Mouse (Mus musculus) adrenal gland, adult 8-10 months (tissue): Measurements from ENCODE around the gene Gm5796. TPM values are rescaled to one million over a fixed set of nuclear protein-coding genes. Genes with fewer than 3 reads are reported as not detected.
"Not testable (repeated sequence)": the region's sequence is repeated elsewhere in the genome, so short reads cannot be mapped to it uniquely, and the experiment has no call there.

Experiments
- DNase-seq: peaks from one replicate; pipeline ENCODE4 v3.0.0; 2022
- total RNA-seq, 4 experiments: library from RNA; stranded (reverse); gene quantifications; 2 replicates each; pipeline ENCODE4 v1.2.4; 2022

Gene Gm5796
- under 1 TPM in 2 of 4 experiments, not detected in 2; 0.34 to 0.48 TPM for total RNA-seq

DNA sequence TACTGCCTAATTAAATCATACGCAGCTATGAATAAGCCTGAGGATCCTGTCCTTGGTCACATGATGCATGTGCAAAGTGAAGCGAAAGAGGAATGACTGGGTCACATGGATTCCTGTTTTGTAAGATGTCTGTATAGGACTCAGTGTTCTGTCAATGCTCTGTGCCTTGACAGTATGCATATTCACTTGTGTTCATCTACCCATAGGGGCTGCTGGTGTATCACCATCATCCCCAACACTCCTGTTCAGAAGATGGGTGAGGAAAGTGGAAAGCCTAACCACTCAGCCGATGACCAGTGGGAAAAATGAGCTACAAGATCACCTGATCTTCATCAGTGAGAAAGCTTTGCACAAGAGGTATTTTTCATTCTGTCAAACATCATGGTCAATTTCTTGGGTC lies at the start of gene Gm5796:
Gene Gm5796, plus strand, starts transcription at position 301 of the 400 bp plus-strand sequence.
- DNase-seq = not testable (repeated sequence)

DNA sequence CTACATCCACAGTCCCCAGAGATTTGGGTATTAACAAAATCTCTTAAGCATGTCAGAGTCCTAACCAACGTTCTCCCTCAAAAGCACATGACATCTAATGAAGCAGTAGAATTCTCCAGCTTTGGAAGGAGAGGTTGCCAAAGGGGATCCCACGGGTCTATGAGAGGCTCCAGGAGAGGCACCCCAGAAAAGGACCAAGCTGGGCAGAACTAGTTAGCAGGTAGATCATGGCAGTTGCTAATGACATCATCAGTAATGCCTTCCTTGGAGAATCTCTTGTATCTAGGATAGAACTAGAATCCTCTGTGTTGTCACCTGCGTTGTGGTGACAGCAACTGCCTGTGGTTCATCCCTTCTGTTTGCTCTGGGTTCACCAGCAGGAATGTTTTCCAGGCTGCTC lies 25.6 kb upstream of the Gm5796 start, which contains the start of gene Gm3099:
Gene Gm3099, plus strand, starts transcription at position 301 of the 400 bp plus-strand sequence.
- DNase-seq = not testable (repeated sequence)

DNA sequence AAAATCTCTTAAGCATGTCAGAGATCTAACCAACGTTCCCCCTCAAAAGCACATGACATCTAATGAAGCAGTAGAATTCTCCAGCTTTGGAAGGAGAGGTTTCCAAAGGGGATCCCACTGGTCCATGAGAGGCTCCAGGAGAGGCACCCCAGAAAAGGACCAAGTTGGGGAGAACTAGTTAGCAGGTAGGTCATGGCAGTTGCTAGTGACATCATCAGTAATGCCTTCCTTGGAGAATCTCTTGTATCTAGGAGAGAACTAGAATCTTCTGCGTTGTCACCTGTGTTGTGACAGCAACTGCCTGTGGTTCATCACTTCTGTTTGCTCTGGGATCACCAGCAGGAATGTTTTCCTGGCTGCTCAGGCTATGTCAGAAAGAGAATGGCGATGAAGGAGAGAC lies 60.1 kb downstream of the Gm5796 start, which contains the start of gene Gm3115:
Gene Gm3115, plus strand, starts transcription at position 301 of the 400 bp plus-strand sequence.
- DNase-seq = not testable (repeated sequence)

Other genes starting within 250 kb of the Gm5796 start
- gene Gm3002, start 213.9 kb upstream of the Gm5796 start, total RNA-seq = under 1 TPM in 1 of 4 experiments, not detected in 3; 0.44 TPM
- gene Gm3033, start 177.7 kb upstream of the Gm5796 start, total RNA-seq = under 1 TPM in 1 of 4 experiments, not detected in 3; 0.17 TPM
- not detected for gene Gm2916, start 139.8 kb upstream of the Gm5796 start, total RNA-seq
- gene Gm3029, start 92.2 kb upstream of the Gm5796 start, total RNA-seq = not detected
- not detected for gene Gm3095, start 60.4 kb upstream of the Gm5796 start, total RNA-seq
- not detected for gene Gm3099, start 25.5 kb upstream of the Gm5796 start, total RNA-seq
- not detected for gene Gm3115, start 60.2 kb downstream of the Gm5796 start, total RNA-seq
- gene Gm8108, start 86.6 kb downstream of the Gm5796 start, total RNA-seq = under 1 TPM in 2 of 4 experiments, not detected in 2; 0.31 to 0.37 TPM
- not detected for gene Gm3127, start 141.1 kb downstream of the Gm5796 start, total RNA-seq
- not detected for gene Gm2974, start 158.6 kb downstream of the Gm5796 start, total RNA-seq
- gene Gm3138, start 225.7 kb downstream of the Gm5796 start, total RNA-seq = not detected